Mouse (Mus musculus): ENCODE results near the gene Ide. TPM values are rescaled to one million over a fixed set of nuclear protein-coding genes. Genes with fewer than 3 reads are reported as not detected.
A peak's percentile ranks its signal among the peaks of the same experiment; 100 is the strongest.

The Ide gene
- 10 to 100 TPM; 65.4 to 69.4 TPM for total RNA-seq (2021)
- long read RNA-seq, experiment 1, full-length matches to known transcripts: 11 of 15 reads
- long read RNA-seq, experiment 1, partial matches to known transcripts: 2 of 15 reads
- long read RNA-seq, experiment 1, other reads (novel, unspliced or antisense): 2 of 15 reads
- long read RNA-seq, experiment 2, full-length matches to known transcripts: 25 of 34 reads
- long read RNA-seq, experiment 2, partial matches to known transcripts: 5 of 34 reads
- long read RNA-seq, experiment 2, other reads (novel, unspliced or antisense): 4 of 34 reads

DNA sequence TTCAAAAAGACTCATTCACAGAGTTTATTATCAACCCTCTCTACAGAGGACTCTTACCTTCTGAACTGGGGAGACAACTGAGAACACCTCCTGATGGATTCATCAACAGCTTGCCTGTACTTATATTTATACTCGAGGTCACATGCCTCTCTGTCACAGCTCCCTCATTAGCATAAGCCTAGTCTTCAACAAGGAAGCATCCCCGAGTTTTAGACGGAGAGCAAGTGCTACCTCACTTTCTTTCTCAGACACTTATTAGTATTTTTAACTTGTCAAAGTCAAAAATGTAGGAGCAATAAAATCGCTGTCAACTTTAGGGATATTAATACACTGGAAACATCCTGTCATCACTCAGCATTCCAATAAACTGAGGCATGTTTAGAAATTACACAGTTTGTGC lies at the start of gene Ide:
Gene Ide (minus strand): TSS at position 101 of the 400 bp plus-strand sequence.
- DNase-seq (ENCODE audit: low spot score in 2 of 2): no peak

DNA sequence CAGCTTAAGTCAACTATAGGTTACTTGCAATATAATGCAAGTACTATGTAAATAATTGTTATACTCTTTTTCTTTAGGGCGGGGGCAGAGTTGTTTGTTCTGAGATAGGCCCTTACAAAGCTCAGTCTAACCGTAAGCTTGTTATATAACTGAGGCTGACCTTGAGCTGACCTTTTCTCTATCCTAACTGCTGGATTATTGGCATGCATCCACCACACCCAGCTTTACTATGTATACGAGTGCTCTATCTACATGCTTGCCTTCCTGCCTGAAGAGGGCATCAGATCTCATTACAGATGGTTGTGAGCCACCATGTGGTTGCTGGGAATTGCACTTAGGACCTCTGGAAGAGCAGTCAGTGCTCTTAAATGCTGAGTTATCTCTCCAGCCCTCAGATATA lies 48.5 kb upstream of the Ide start:
- no peak for DNase-seq (ENCODE audit: low spot score in 2 of 2)

DNA sequence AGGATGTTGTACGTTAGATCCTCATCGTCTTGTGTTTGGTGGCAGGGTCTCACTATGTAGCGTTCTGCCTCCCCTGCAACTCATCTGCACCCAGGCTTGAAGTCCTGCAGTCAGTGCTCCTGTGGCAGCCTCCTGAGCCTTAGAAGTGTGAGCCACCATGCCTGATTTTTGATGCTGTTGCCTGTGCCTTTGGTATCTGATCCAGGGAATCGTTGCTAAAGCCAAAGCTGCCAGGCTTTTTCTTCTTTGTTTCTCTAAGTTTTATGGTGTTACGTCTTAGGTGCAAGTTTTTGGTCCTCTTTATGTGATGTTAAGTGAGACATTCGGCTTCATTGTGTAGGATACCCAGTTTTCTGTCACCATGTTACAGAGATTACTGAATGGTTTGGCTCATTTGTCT lies 41.2 kb upstream of the Ide start:
- no peak for DNase-seq (ENCODE audit: low spot score in 2 of 2)

DNA sequence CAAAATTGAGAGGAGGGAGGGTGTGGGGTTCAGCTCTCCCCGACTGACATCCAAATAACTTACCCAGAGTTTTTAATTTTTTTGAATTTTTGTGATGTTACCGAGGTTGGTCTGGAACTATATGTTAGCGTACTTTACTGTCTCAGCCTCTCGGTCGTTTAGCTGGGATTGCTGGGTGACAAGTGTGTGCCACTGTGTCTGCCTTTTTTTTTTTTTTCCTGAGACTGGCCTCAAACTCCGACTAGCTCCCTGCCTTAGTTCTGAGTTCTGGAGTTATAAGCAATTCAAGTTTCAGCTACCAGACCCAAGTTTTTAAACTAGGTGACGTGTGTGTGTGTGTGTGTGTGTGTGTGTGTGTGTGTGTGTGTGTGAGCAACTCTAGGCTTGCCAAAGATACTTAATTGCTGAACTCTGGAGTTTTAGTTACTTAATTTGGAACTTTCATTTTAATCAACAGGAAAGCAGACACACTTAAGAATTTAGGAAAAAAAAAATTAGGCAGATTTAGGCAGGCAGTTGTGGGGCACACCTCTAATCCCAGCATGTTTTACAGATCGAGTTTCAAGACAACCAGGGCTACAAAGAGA lies 39.8 kb upstream of the Ide start:
- no peak for DNase-seq (ENCODE audit: low spot score in 2 of 2)

DNA sequence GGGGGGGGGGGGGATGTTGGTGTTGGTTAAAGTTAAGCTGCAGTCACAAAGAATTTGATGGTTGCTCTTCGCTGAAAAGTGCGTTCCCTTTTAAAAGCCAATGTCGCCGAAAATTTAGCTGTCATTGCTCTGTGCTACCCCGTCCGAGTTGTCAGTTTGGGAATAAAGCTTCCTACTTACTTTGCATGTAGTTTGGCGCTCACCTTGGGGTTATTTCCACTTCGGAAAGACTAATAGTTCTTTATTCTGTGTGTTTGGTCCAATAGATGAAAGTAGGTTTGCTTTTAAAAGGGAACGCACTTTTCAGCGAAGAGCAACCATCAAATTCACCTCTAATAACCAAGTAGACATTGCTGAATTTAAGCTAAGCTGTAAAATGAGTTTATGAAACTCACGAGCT lies 39.2 kb upstream of the Ide start:
- no peak for DNase-seq (ENCODE audit: low spot score in 2 of 2)

DNA sequence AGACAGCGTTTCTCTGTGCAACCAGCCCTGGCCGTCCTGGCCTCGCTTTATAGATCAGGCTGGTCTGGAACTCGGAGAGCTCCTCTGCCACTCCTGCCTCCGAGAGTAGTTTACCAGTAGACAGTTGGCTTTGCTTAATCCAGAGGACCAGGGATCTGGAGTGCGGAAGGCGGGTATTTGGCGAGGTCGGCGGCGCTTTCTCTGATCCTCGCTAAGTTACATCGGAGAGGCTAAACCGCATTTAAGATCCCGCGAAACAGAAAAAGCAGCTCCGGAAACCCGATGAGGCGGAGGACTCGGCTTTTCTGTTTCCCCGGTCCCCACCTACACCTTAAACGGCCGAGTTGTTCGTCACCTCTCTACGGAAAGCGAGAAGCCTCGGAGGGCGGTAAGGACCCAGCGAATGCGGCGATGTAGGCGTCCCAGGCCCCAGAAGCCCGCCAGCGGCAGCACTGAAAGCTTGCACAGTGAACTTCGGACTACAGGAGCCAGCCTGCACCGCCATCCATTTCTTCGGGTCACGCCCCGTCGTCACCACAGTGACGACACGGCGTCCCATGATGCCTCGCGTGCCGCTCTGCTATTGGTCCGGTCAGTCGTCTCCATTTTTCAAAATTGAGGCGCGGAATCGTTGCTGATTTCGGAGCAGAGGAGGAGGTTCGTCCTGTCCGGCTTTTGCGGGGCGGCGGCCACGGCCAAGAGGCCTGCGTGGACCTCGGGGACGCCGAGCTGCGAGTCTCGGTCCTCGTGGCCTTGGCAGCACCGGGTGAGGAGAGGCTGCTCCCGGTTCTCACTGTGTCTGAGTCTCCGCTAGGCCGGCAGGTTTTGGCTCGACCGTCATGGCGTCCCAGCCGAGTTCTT lies 38.3 kb upstream of the Ide start, which contains the start of gene Kif11:
Gene Kif11 (plus strand): TSS at position 649 of the 861 bp plus-strand sequence.
- peak; percentile 88 to 93 for DNase-seq (ENCODE audit: low spot score in 2 of 2)

DNA sequence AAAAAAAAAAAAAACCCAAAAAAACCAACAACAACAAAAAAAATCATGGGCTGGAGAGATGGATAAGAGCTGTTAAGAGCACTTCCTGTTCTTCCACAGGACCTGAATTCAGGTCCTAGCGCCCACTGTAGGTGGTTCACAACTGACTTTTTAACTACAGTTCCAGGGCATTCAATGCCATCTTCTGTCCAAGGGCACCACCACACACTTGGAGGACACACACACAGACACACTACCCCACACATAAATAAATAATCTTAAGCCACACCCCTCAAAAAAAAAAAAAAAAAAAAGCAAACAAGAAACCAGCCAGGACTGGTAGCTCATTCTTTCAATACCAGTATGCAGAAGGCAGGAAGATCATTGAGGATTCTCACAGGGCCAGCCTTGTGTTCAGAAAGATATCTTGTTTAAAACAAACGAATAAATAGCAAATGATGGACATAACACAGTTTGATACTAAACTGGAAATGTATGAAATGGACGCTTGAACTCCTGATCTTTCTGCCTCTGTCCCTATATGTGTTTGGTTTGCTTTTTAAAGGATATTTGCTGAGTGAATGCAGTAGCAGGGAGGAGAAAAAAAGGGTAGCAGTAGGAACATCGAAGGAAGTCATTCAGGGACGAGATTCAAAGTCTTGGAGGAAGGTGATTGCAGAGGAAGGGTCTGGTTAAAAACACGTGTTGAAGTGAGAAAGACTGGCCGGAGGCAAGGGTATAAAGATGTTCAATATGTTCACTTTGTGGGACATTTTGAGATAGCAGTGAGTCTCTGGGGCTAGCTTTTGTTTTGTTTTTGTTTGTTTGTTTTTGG lies 37.5 kb upstream of the Ide start:
- no peak for DNase-seq (ENCODE audit: low spot score in 2 of 2)

DNA sequence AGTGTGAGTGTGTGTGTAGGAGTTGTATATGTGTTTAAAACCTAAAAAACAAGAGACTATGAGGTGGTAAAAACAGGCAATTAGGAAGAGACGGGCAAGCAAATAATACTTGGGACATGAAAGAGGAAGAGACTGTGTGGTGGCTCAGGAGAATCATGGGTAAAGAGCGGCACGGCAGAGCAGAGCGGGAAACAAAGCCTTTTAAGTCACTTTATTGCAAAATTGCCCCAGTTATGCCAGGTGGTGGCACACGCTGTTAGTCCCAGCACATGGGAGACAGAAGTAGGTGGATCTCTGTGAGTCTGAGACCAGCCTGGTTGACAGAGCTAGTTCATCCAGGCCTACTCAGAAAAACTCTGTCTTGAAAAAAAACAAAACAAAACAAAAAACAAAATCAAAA lies 32.7 kb upstream of the Ide start:
- DNase-seq (ENCODE audit: low spot score in 2 of 2): no peak

DNA sequence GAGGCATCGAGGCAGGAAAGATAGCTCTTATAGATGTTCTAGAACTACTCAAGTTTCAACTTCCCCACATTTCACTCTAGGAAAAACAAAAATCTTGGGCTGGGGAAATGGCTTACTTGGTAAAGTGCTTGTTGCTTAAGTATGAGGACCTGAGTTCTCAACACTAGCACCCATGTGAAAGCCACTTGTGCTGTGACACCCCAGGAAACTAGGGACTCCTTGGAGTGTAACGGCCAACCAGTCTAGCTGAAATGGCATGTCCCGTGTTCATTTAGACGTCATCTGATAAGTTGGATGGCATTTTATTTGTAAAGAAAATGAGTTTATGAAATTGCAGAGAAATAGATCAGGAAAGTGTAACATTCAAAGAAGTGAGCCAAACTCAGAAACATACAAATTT lies 32.3 kb upstream of the Ide start:
- no peak for DNase-seq (ENCODE audit: low spot score in 2 of 2)

DNA sequence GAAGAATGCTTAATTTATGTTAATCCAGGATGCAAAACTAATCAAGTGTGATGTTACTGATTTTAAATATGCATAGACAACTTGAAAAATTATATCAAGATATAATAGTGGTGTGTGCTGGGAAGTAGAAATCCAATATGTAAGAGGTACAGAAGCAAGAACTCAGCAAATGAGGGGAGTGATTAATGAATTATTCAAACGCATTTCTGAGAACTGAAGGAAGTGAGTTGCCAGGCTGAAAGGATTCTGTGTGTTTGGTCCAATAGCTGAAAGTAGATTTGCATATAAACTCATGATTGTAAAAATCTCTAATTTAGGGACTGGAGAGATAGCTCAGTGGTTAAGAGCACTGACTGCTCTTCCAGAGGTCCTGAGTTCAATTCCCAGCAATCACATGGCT lies 31.3 kb upstream of the Ide start:
- no peak for DNase-seq (ENCODE audit: low spot score in 2 of 2)

DNA sequence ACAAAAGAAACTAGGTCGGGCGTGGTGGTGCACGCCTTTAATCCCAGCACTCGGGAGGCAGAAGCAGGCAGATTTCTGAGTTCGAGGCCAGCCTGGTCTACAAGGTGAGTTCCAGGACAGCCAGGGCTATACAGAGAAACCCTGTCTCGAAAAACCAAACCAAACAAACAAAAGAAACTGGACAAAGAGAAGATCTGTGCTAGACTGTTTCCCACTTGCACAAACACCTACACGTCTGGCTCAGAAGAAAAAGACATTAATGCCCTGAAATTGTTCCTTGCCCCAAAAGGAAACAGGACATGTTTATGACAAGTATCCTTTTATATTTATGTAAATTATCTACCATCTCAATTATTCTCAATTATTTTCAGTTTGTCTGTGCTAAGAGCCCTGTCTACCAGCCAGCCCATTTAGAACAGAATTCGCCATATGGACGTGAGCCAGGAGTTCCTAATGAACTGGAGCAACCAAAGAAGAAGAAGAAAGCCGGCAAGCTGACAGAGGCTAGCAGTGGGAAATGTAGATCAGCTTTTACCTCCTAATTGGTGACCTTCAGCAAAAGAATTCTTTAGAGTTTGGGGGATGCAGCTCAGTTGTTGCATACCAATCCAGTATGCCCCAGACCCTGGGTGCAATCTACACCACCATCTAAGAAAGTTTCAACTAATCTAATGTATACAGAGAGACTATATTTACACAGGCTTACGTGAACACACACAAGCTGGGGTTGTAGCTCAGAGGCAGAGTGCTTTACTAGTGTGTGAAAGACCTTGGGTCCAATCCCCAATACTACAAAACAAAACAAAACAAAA lies 25.7 kb upstream of the Ide start:
- DNase-seq (ENCODE audit: low spot score in 2 of 2): no peak

DNA sequence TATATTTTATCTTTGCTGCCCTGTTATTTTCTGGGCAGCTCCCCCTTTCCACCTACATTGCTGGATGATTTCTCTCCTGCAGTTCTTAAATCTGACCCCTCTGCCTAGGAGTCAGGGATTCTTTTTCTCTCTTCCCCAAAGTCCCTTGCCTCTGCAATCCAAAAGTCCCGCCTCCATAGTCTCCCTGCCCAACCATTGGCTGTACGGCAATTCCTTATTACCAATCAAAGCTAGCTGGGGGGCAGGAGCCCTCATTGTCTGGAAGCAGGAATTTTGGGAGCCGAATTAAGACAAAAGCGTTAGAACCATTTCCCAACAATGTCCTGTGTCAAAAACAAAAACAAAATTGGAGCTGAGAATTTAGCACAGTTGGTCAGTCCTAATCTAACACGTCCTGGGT lies 24.9 kb upstream of the Ide start:
- no peak for DNase-seq (ENCODE audit: low spot score in 2 of 2)

DNA sequence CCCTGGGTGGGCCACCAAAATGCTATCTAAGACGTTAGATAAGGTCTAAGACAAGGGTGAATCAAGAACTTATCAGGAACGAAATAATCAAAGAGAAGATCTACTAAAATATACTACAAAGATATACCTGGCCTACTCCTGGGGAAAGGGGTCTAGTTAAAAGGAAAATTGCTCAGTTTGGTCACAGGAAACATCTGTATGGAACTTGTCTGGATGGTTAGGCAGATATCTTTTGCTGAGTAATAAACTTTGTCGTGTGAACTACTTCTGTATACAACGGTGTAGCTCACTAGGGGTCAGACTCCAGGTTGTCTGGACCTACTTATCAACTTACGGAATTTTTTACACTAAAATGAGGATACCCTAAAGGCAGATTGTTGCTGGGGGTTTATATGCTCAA lies 22.4 kb upstream of the Ide start:
- DNase-seq (ENCODE audit: low spot score in 2 of 2): no peak

DNA sequence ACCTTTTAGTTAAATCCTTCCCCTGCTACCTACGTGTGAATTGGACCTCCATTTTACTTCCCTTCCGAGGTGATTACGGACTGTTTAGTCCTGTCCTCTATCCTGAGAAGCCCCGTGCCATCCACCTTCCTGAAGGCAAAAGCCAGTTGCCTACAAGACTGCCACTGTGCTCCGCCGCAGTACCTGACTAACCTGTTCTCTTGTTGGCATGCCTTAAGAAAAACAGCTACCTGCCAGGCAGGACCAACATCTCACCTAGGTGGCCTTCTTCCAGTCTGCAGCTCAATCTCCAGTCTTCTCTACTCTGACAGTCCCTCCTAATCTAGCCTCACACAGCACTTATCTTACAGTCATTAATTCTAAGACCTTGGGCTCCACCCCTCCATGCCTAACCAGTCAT lies 15.7 kb upstream of the Ide start:
- no peak for DNase-seq (ENCODE audit: low spot score in 2 of 2)

DNA sequence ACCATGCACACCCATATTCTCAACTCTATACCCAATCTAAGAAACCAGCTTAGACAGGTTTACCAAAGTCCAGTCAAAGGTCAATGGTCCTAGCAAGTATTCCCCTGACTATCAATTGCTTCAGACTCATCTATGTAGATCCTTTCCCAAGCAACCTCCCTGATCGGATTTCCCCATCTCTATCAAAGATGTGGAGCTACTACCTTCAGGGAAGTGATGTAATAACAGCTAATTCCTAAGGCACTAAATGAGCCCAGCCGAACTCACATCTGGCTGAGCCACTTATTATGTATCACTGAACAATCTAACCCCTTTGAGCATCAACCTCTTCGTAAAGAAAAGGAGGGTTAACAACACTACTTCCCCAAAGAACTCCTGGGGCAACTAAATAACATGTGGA lies 15.1 kb upstream of the Ide start:
- no peak for DNase-seq (ENCODE audit: low spot score in 2 of 2)

DNA sequence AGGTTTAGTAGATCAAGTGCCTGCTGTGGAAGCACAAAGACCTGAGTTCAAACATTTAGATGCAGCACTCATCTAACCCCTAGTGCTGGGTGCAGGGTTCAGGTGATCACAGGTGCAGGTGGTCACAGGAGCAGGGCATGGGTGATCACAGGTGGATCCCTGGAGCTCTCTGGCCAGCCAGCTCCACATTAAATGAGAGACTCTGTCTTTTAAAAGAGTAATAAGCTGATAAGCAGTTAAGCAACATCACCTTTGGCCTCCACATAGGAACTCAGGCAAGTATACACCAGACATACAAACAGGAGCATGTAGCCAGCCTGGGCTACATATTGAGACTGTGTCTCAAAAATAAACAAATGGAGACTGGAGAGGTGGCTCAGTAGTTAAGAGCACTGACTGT lies 11.3 kb upstream of the Ide start:
- DNase-seq (ENCODE audit: low spot score in 2 of 2): no peak

DNA sequence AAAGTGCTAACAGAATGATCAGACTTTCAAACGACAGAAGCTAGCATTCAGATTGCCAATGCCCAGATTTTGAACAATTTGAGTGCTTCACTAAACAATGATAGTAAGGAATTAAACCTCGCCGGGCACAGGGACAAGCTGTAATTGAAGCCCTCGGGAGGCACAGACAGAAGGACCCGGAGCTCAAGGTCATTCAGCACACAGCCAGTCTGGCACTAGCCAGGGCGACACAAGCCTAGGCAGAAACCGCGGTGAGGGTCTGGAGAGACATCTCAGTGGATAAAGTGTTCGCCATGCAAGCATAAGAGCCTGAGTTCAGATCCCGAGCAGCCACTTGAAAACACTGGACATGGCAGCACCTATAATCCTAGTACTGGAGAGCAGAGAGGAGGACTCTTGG lies 10.7 kb upstream of the Ide start:
- DNase-seq (ENCODE audit: low spot score in 2 of 2): no peak

DNA sequence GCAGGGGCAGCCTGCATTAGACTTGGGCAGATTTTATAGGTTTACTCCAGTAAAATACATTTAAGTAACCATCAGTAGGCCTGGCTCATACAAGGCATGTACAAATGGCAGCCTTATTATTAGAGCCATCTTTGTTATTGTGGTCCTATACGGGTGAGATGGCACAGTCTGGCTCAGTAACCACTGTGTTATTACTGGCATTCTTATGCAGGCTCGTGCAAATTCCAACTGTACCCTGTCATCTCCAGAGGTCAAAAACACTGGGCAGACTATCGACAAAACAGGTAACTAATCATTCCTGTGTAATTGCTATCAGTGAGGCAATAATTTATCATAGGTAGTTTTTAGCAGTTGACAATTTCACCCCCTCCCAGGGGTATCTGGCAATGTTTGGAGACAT lies 8.6 kb upstream of the Ide start:
- DNase-seq (ENCODE audit: low spot score in 2 of 2): no peak

DNA sequence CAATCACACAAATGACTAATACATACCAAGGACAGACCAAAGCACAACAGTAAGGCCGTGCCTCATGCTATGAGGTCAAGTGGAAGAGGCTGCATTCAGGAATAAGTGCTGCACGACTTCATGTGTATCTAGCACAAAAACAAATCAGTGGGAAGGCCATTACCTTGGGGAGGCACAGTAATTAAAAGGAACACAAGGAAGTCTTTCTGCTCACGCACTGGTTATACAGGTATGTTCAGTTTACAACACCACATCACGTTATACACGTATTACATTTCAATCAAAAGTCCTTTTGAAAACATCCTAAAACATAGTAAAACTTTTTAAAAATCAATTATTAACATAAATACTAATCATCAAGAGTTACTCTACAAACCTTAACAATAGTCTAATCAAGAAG lies 6.2 kb upstream of the Ide start:
- no peak for DNase-seq (ENCODE audit: low spot score in 2 of 2)

DNA sequence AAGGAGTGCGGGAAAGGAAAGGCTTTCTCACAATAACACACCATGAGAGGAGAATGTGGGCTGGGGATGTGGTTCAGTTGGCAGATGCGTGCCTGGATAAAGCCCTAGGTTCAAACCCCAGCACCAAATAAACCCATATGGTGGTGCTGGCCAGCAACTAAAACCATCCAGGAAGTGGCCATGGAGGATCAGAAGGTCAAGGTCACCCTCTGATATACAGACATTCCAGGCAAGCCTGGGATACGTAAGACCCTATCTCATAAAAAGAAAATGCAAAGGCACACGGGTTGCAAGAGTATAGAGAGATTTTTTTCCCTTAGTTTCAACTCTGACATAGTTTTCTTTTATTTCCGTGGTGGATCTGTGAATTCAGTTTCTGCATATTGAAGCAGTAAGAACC lies 3.3 kb upstream of the Ide start:
- no peak for DNase-seq (ENCODE audit: low spot score in 2 of 2)

DNA sequence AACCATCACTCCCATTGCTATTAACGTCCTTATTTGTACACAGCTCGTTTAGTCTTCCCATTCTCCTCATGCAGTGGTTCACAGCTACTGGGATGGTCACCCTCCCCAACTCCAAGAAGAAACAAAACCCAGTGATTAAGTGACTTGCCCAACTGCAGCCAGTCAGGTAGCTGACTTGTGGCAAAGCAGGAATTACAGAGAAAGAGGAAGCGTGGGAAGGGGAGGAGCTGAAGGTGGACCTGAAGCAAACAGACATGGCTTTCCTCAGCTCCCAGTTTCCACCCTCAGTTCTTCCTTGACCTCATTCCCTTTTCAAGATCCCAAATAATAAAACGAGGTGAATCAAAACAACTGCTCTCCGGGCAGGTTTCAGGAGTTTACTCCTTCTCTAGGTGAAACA lies 2.8 kb upstream of the Ide start:
- DNase-seq (ENCODE audit: low spot score in 2 of 2): no peak

Measured in adrenal gland, postnatal 4 days (tissue).